Mouse (Mus musculus): ENCODE results near the gene Trmo.

GRCm38 (mm10) chr4:46394388-46394787, 5.2 kb upstream of the Trmo start:
- TF ChIP-seq CTCF (IDR thresholded peaks at IDR 0.05; ENCODE audit: low read depth) = no peak
- no peak for TF ChIP-seq EP300 (optimal IDR thresholded peaks at IDR 0.05)
